20 mouse cellular contexts compared by ENCODE assay signal in the genomic region with DNA sequence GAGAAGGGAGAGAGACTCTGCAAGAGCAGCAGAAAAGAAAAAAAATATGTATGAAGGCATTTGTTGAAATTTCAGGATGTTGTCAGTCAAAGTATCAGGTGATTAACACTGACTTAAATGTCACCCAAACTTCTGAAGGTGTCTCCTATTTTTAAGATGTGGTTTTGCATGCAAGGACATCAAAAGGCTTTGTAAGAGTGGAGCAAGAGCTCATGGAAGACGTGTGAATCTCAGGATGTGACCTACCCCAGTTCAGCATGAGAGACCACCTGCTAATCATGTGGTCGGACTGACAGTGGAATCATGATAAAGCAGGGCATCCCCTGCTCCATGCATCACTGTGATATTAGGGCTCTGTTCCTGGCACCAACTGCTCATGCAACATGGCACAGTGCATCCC.
"Had no signal": no experiment of that assay in that cellular context is flagged by ENCODE, and none has a peak within 500 bp of the region (broad histone marks: within the 10 kb centered on the region; RNA-seq: fewer than 3 reads in every experiment).

No protein-coding gene starts in this region.

- H3K4me1 ChIP-seq: liver, embryonic 13.5 days had no signal

- H3K27me3 ChIP-seq: kidney, embryonic 15.5 days; liver, embryonic 13.5 days; neural tube, embryonic 12.5 days; neural tube, embryonic 15.5 days had no signal

- ATAC-seq: lung, postnatal 0 days had no signal

- H3K9ac ChIP-seq: kidney, embryonic 15.5 days; liver, embryonic 13.5 days; lung, embryonic 14.5 days; neural tube, embryonic 12.5 days; neural tube, embryonic 15.5 days had no signal

- H3K4me2 ChIP-seq: kidney, embryonic 15.5 days; liver, embryonic 13.5 days; lung, embryonic 14.5 days; midbrain, embryonic 11.5 days; neural tube, embryonic 12.5 days; neural tube, embryonic 15.5 days had no signal

- H3K27ac ChIP-seq: kidney, embryonic 15.5 days; left cerebral cortex, adult 2 months; liver, embryonic 13.5 days; neural tube, embryonic 12.5 days; neural tube, embryonic 15.5 days; stomach, postnatal 0 days had no signal

- DNase-seq: kidney, adult 8-10 months; kidney, postnatal 10 days; kidney, postnatal 36 days; layer of hippocampus, postnatal 36 days; liver, embryonic 13.5 days; lung, embryonic 14.5 days; midbrain, embryonic 14.5 days; right cerebral cortex, adult 18-20 months; right cerebral cortex, postnatal 14 days; right cerebral cortex, postnatal 4 days; thymus, adult 2 months; thymus, postnatal 14 days; thymus, postnatal 4 days had no signal

- H3K4me3 ChIP-seq: kidney, embryonic 15.5 days; left cerebral cortex, adult 2 months; liver, embryonic 13.5 days; neural tube, embryonic 12.5 days; neural tube, embryonic 15.5 days had no signal

- H3K9me3 ChIP-seq: kidney, embryonic 15.5 days; liver, embryonic 13.5 days; neural tube, embryonic 12.5 days; neural tube, embryonic 15.5 days had no signal

- H3K36me3 ChIP-seq: liver, embryonic 13.5 days; neural tube, embryonic 12.5 days had no signal
